Mouse (Mus musculus): ENCODE results near the gene Basp1.

- TF ChIP-seq CTCF (IDR thresholded peaks at IDR 0.05; ENCODE audit: low read depth) (no peak), EP300 (IDR thresholded peaks at IDR 0.05; ENCODE audit: low read depth) (no peak)
These were observed at the start of gene Basp1 for GRCm38 (mm10) chr15:25413378-25413901.
